Mouse (Mus musculus): ENCODE measurements at regions not wholly inside any gene's neighbourhood (a gene's known extent, or its start where the extent isn't known, plus 50 kb on each side); places are given as distances from the start of the nearest gene placed in this dataset.

- DNase-seq = no peak
- intact Hi-C loops (cut with DNase I) = no loop called here
Observed at GRCm38 (mm10) chr9:22937686-22938391, 285.0 kb upstream of the Bmper start.

GRCm38 (mm10) chr9:22944992-22945391, 277.9 kb upstream of the Bmper start:
- peak; percentile 2 for DNase-seq
- intact Hi-C loops (cut with DNase I) = no loop called here

GRCm38 (mm10) chr9:22945426-22945955, 277.4 kb upstream of the Bmper start:
- DNase-seq = no peak
- intact Hi-C loops (cut with DNase I) = no loop called here

GRCm38 (mm10) chr9:22952571-22953442, 270.1 kb upstream of the Bmper start:
- intact Hi-C loops (cut with DNase I) = no loop called here
- DNase-seq = no peak

GRCm38 (mm10) chr9:22962269-22962815, 260.5 kb upstream of the Bmper start:
- DNase-seq = no peak
- intact Hi-C loops (cut with DNase I) = no loop called here

GRCm38 (mm10) chr9:22971312-22971711, 251.6 kb upstream of the Bmper start:
- intact Hi-C loops (cut with DNase I) = no loop called here
- no peak for DNase-seq

- no peak for DNase-seq
- intact Hi-C loops (cut with DNase I) = no loop called here
Observed at GRCm38 (mm10) chr9:22976748-22977147, 246.1 kb upstream of the Bmper start.

- no peak for DNase-seq
- intact Hi-C loops (cut with DNase I) = no loop called here
Observed at GRCm38 (mm10) chr9:22979627-22980026, 243.2 kb upstream of the Bmper start.

- no peak for DNase-seq
- intact Hi-C loops (cut with DNase I) = no loop called here
Observed at GRCm38 (mm10) chr9:22989508-22989907, 233.4 kb upstream of the Bmper start.

- intact Hi-C loops (cut with DNase I) = no loop called here
- no peak for DNase-seq
Observed at GRCm38 (mm10) chr9:22993531-22993930, 229.3 kb upstream of the Bmper start.

- intact Hi-C loops (cut with DNase I) = no loop called here
- DNase-seq = no peak
Observed at GRCm38 (mm10) chr9:22995564-22995963, 227.3 kb upstream of the Bmper start.

GRCm38 (mm10) chr9:22998306-22998705, 224.6 kb upstream of the Bmper start:
- DNase-seq = no peak
- intact Hi-C loops (cut with DNase I) = no loop called here

GRCm38 (mm10) chr9:22999181-22999580, 223.7 kb upstream of the Bmper start:
- intact Hi-C loops (cut with DNase I) = no loop called here
- no peak for DNase-seq

GRCm38 (mm10) chr9:23000200-23000599, 222.7 kb upstream of the Bmper start:
- no peak for DNase-seq
- intact Hi-C loops (cut with DNase I) = no loop called here

- intact Hi-C loops (cut with DNase I) = no loop called here
- DNase-seq = no peak
Observed at GRCm38 (mm10) chr9:23003195-23004061, 219.4 kb upstream of the Bmper start.

- no peak for DNase-seq
- intact Hi-C loops (cut with DNase I) = no loop called here
Observed at GRCm38 (mm10) chr9:23005005-23005404, 217.9 kb upstream of the Bmper start.

GRCm38 (mm10) chr9:23009462-23010183, 213.3 kb upstream of the Bmper start:
- intact Hi-C loops (cut with DNase I) = no loop called here
- peak; percentile 46 for DNase-seq

- intact Hi-C loops (cut with DNase I) = no loop called here
- DNase-seq = peak; percentile 81
Observed at GRCm38 (mm10) chr9:23011316-23011959, 211.4 kb upstream of the Bmper start.

GRCm38 (mm10) chr9:23012130-23012529, 210.7 kb upstream of the Bmper start:
- intact Hi-C loops (cut with DNase I) = no loop called here
- peak; percentile 17 for DNase-seq
